Mouse (Mus musculus): ENCODE measurements around the gene Rpl26.

DNA sequence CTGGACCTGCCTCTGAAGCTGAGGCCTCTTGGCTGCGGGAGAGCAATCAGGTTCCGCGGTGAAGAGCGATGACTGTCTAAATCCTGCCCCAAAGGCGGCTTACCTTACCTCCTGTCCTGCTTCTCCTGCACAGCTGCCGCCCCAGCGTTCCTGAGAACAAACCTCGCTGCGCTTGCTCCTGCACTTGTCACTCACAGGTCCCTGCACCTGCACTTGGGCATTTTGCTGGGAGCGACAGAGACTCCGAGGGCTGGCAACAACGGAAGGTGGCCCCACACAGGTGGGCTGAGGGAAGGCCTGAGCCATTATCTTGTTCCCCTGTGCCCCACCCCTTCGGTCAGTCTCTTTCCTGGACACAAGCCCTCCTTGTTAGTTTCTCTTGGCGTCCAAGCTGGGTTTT is 19.3 kb upstream of the Rpl26 start:
- no peak for TF ChIP-seq CTCF (IDR thresholded peaks at IDR 0.05; ENCODE audit: low read depth)
- TF ChIP-seq EP300 (IDR thresholded peaks at IDR 0.05; ENCODE audit: low read depth) = no peak

All from liver, postnatal 0 days (tissue).